Mouse (Mus musculus): ENCODE measurements around the gene Rps19bp1. TPM values are rescaled to one million over a fixed set of nuclear protein-coding genes. Genes with fewer than 3 reads are reported as not detected.

Gene Rps19bp1
- 10 to 100 TPM; 33.0 to 37.6 TPM for total RNA-seq (2021)
- long read RNA-seq, experiment 1, transcript Rps19bp1-201 (4 exons, 838 nt) = major isoform, 55 of 62 reads
- long read RNA-seq, experiment 1, partial matches to known transcripts = 3 of 62 reads
- long read RNA-seq, experiment 1, other reads (novel, unspliced or antisense) = 2 of 62 reads
- long read RNA-seq, experiment 2, transcript Rps19bp1-201 (4 exons, 838 nt) = major isoform, 45 of 49 reads
- long read RNA-seq, experiment 2, partial matches to known transcripts = 1 of 49 reads
- long read RNA-seq, experiment 2, other reads (novel, unspliced or antisense) = 1 of 49 reads

GRCm38 (mm10) chr15:80263610-80264575, at the start of gene Rps19bp1:
Rps19bp1 (minus strand) TSS chr15:80264315.
- peak; percentile 91 for DNase-seq

GRCm38 (mm10) chr15:80306146-80306545, 42.0 kb upstream of the Rps19bp1 start:
- no peak for DNase-seq

GRCm38 (mm10) chr15:80304188-80304587, 40.1 kb upstream of the Rps19bp1 start:
- no peak for DNase-seq

- no peak for DNase-seq
Observed at GRCm38 (mm10) chr15:80303779-80304178, 39.7 kb upstream of the Rps19bp1 start.

GRCm38 (mm10) chr15:80297146-80297545, 33.0 kb upstream of the Rps19bp1 start:
- DNase-seq = no peak

- peak; percentile 85 for DNase-seq
Observed at GRCm38 (mm10) chr15:80289436-80289835, 25.3 kb upstream of the Rps19bp1 start.

GRCm38 (mm10) chr15:80288036-80288435, 23.9 kb upstream of the Rps19bp1 start:
- DNase-seq = peak; percentile 11

GRCm38 (mm10) chr15:80286851-80287415, 22.8 kb upstream of the Rps19bp1 start, which contains the start of gene Cacna1i:
Cacna1i (plus strand) TSS chr15:80287238.
- DNase-seq = peak; percentile 23

- DNase-seq = peak; percentile 52
Observed at GRCm38 (mm10) chr15:80280646-80281045, 16.5 kb upstream of the Rps19bp1 start.

- no peak for DNase-seq
Observed at GRCm38 (mm10) chr15:80279053-80279452, 14.9 kb upstream of the Rps19bp1 start.

- no peak for DNase-seq
Observed at GRCm38 (mm10) chr15:80278121-80278759, 14.1 kb upstream of the Rps19bp1 start.

- DNase-seq = peak; percentile 83
Observed at GRCm38 (mm10) chr15:80277625-80278024, 13.5 kb upstream of the Rps19bp1 start.

- DNase-seq = no peak
Observed at GRCm38 (mm10) chr15:80277107-80277506, 13.0 kb upstream of the Rps19bp1 start.

- no peak for DNase-seq
Observed at GRCm38 (mm10) chr15:80271858-80272396, 7.8 kb upstream of the Rps19bp1 start.

GRCm38 (mm10) chr15:80266281-80266680, 2.2 kb upstream of the Rps19bp1 start:
- DNase-seq = peak; percentile 84

- no peak for DNase-seq
Observed at GRCm38 (mm10) chr15:80261100-80261499, 3.0 kb downstream of the Rps19bp1 start.

GRCm38 (mm10) chr15:80260677-80261076, 3.4 kb downstream of the Rps19bp1 start:
- DNase-seq = peak; percentile 94

- peak; percentile 14 for DNase-seq
Observed at GRCm38 (mm10) chr15:80259406-80260045, 4.6 kb downstream of the Rps19bp1 start.

GRCm38 (mm10) chr15:80258240-80259170, 5.6 kb downstream of the Rps19bp1 start:
- peak; percentile 33 for DNase-seq

- DNase-seq = peak; percentile 16
Observed at GRCm38 (mm10) chr15:80257602-80258239, 6.4 kb downstream of the Rps19bp1 start.
